In genomic region chr10:94417643-94418042, GRCm38 (mm10) we compare ENCODE assay signal across 24 mouse cellular contexts.
DNase-seq lines count a peak whose midpoint lies in the region; ATAC-seq and TF ChIP-seq lines count a peak whose summit lies in the region.
"Had no signal": no experiment of that assay in that cellular context is flagged by ENCODE, and none has a peak within 500 bp of the region (broad histone marks: within the 10 kb centered on the region; RNA-seq: fewer than 3 reads in every experiment).

No protein-coding gene starts in this region.

- 65% methylated on average over 4 of the region's 4 CpGs for WGBS in kidney, adult 2 months
- 51% methylated on average over 4 of the region's 4 CpGs for WGBS in lung, postnatal 0 days
- WGBS in forebrain, embryonic 10.5 days: 97% methylated on average over 4 of the region's 4 CpGs

- TF ChIP-seq EP300 in lung, postnatal 0 days (IDR thresholded peaks at IDR 0.05): no peak

- H3K27me3 ChIP-seq in kidney, adult 2 months (replicated peaks; ENCODE audit: control insufficient read depth, insufficient read depth, low read length): no peaks in the 10 kb centered on the region
- H3K27me3 ChIP-seq in lung, postnatal 0 days (replicated peaks; ENCODE audit: insufficient read depth, low read length): no peaks in the 10 kb centered on the region
- H3K27me3 ChIP-seq in forebrain, embryonic 10.5 days (ENCODE audit: poor library complexity, severe bottlenecking): no peaks in the 10 kb centered on the region
- H3K27me3 ChIP-seq: forebrain, embryonic 12.5 days; hindbrain, embryonic 15.5 days; midbrain, embryonic 13.5 days; neural tube, embryonic 15.5 days had no signal

- H3K4me2 ChIP-seq in lung, postnatal 0 days (replicated peaks; ENCODE audit: low read depth, low read length): no peak overlapping the region
- H3K4me2 ChIP-seq: forebrain, embryonic 12.5 days; heart, embryonic 11.5 days; hindbrain, embryonic 15.5 days; limb, embryonic 12.5 days; midbrain, embryonic 13.5 days; neural tube, embryonic 15.5 days had no signal

- no peak overlapping the region for H3K27ac ChIP-seq in kidney, adult 2 months (ENCODE audit: insufficient read depth, low read depth, low read length)
- H3K27ac ChIP-seq in lung, postnatal 0 days (ENCODE audit: low read length): no peak overlapping the region
- no peak overlapping the region for H3K27ac ChIP-seq in forebrain, embryonic 10.5 days
- H3K27ac ChIP-seq: forebrain, embryonic 12.5 days; hindbrain, embryonic 15.5 days; limb, embryonic 12.5 days; liver, embryonic 14.5 days; macrophage; midbrain, embryonic 13.5 days; neural tube, embryonic 15.5 days had no signal

- H3K4me1 ChIP-seq in kidney, adult 2 months (ENCODE audit: control insufficient read depth, insufficient read depth, low read length): 0 out of 2 replicates have a peak, but pooled peaks cover 5% of the 10 kb centered on the region
- peaks cover 4% of the 10 kb centered on the region; the same call in 1 of the 2 replicates for H3K4me1 ChIP-seq in lung, postnatal 0 days (ENCODE audit: insufficient read depth, low read depth, low read length)
- peaks cover 22% of the 10 kb centered on the region for H3K4me1 ChIP-seq in forebrain, embryonic 10.5 days

- no peaks in the 10 kb centered on the region for H3K9me3 ChIP-seq in lung, postnatal 0 days (ENCODE audit: low read length)
- H3K9me3 ChIP-seq in forebrain, embryonic 10.5 days: no peaks in the 10 kb centered on the region
- H3K9me3 ChIP-seq: forebrain, embryonic 12.5 days; hindbrain, embryonic 15.5 days; limb, embryonic 12.5 days; midbrain, embryonic 13.5 days; neural tube, embryonic 15.5 days had no signal

- H3K9ac ChIP-seq in lung, postnatal 0 days (replicated peaks; ENCODE audit: low read depth): no peak overlapping the region
- H3K9ac ChIP-seq: forebrain, embryonic 12.5 days; hindbrain, embryonic 15.5 days; limb, embryonic 12.5 days; liver, embryonic 14.5 days; midbrain, embryonic 13.5 days; neural tube, embryonic 15.5 days had no signal

- peak; percentile 50 for DNase-seq in kidney, adult 2 months
- DNase-seq in kidney, adult 8-10 months: no peak
- DNase-seq in lung, postnatal 0 days (ENCODE audit: low spot score): peak; percentile 43
- no peak for DNase-seq in lung, adult 18-20 months
- DNase-seq in Muller cell, postnatal 12 days (ENCODE audit: inconsistent ontology term): peak; percentile 56
- no peak for DNase-seq in forebrain, embryonic 10.5 days (ENCODE audit: extremely low spot score, low spot score)
- no peak for DNase-seq in spleen, adult 12 weeks (ENCODE audit: low spot score)
- DNase-seq: adrenal gland, postnatal 25 days; B cell, adult 2 months; cerebellum, adult 11-12 months; cerebellum, postnatal 14 days; gastrocnemius, adult 2 months; heart, postnatal 14 days; right cerebral cortex, postnatal 25 days had no signal

- TF ChIP-seq CTCF in kidney, adult 2 months (conservative IDR thresholded peaks at IDR 0.05; ENCODE audit: insufficient read depth, insufficient read length, low read depth, low read length): no peak
- TF ChIP-seq CTCF in lung, postnatal 0 days (IDR thresholded peaks at IDR 0.05): no peak

- H3K4me3 ChIP-seq in kidney, adult 2 months (ENCODE audit: insufficient read depth, low read depth, low read length): no peak overlapping the region
- no peak overlapping the region for H3K4me3 ChIP-seq in lung, postnatal 0 days (ENCODE audit: low read depth, low read length)
- no peak overlapping the region for H3K4me3 ChIP-seq in forebrain, embryonic 10.5 days
- H3K4me3 ChIP-seq: forebrain, embryonic 12.5 days; gastrocnemius, adult 2 months; hindbrain, embryonic 15.5 days; limb, embryonic 12.5 days; midbrain, embryonic 13.5 days; neural tube, embryonic 15.5 days had no signal

- no peak for TF ChIP-seq POLR2A in kidney, adult 2 months (IDR thresholded peaks at IDR 0.05; ENCODE audit: low read depth, low read length)

- no peak for ATAC-seq in lung, postnatal 0 days
- ATAC-seq in megakaryocyte, adult 5-6 weeks (ENCODE audit: poor library complexity, severe bottlenecking): peak; percentile 49
- ATAC-seq: intestine, embryonic 16.5 days; midbrain, embryonic 13.5 days had no signal

- no peaks in the 10 kb centered on the region for H3K36me3 ChIP-seq in kidney, adult 2 months (ENCODE audit: control insufficient read depth, insufficient read depth, low read length)
- no peaks in the 10 kb centered on the region for H3K36me3 ChIP-seq in lung, postnatal 0 days (ENCODE audit: insufficient read depth, low read length)
- no peaks in the 10 kb centered on the region for H3K36me3 ChIP-seq in forebrain, embryonic 10.5 days (replicated peaks)
- H3K36me3 ChIP-seq: forebrain, embryonic 12.5 days; hindbrain, embryonic 15.5 days; limb, embryonic 12.5 days; midbrain, embryonic 13.5 days; neural tube, embryonic 15.5 days had no signal

Comparison
In these comparisons a context has a peak if more than half of its experiments do, and no peak if none do; other contexts are left out.
1. DNase-seq: peak in kidney, adult 2 months (single experiment), lung, postnatal 0 days (single experiment) and Muller cell, postnatal 12 days (single experiment); none in kidney, adult 8-10 months (0 of 2), lung, adult 18-20 months (0 of 2), forebrain, embryonic 10.5 days (single experiment) and spleen, adult 12 weeks (single experiment).